Mouse (Mus musculus) right cerebral cortex, postnatal 4 days (tissue): ENCODE data around the gene Lrrc20.

Experiments
- DNase-seq: peaks from one replicate; pipeline ENCODE4 v3.0.0-alpha.2; 2022

Lrrc20 gene

DNA sequence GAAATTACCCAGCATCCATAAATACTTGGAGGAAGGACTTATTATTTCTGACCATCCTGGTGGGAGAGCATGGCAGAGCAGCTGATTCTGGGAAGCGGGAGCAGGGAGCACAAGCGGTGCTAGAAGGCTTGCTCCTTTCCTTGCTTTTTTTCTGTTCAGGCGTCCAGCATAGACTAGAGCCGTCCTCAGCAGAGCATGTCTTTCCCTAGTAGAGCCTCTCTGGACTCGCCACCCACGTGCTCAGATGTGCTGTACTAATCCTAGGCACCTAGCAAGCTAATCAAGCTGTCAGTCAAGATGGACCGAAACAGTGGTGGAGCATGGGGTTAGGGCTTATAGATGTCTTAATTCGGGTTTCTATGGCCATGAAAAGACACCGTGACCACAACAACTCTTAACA is 42.7 kb downstream of the Lrrc20 start:
- no peak for DNase-seq

DNA sequence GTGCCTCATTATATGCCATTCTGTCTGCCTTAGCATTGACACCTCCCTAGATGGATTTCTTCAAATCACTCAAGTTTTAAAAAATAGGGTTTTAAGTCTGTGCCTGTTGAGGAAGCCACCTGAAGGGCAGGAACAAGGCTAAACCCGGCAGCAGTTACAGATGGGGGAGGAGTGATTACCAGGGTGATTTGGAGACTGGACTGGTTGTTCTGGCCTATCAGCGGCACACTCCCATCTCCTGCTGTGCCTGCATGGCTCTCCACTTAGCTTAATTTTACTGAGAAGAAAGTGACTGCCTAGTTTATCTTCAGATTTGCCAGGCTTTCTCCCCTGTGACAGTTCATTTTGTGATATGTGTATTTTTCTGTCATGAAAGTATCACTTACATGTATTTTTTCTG is 43.9 kb downstream of the Lrrc20 start:
- DNase-seq: no peak

- no peak for DNase-seq
Observed at GRCm38 (mm10) chr10:61520714-61521113, 45.1 kb downstream of the Lrrc20 start.

GRCm38 (mm10) chr10:61530936-61531335 is 55.3 kb downstream of the Lrrc20 start:
- no peak for DNase-seq

- DNase-seq: no peak
Observed at GRCm38 (mm10) chr10:61533285-61533684, 57.7 kb downstream of the Lrrc20 start.

DNA sequence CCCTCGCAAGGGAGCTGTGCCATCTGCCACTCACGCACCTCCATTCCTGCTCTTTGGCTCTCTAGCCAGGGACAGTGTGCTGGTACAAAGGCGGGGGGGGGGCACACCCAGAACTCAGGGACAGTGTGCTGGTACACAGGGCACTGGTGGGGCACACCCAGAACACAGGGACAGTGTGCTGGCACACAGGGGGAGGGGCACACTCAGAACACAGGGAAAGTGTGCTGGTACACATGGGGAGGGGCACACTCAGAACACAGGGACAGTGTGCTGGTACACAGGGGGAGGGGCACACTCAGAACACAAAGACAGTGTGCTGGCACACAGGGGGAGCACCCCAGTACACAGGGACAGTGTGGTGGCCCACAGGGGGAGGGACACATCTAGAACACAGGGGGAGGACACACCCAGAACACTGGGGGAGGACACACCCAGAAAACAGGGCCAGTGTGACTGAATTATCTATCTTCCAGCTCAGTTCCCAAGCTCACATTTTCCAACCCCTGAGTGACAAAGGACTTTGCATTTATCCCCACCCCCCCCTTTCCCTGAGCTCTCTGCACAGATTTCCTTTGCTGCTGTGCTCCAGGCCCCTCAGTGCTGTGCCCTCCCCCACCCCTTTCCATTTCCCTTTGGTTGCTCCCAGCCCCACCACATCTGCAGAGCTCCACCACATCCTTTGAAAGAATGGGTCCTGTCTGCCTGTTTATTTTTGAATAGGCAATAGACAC is 58.9 kb downstream of the Lrrc20 start:
- DNase-seq: no peak

DNA sequence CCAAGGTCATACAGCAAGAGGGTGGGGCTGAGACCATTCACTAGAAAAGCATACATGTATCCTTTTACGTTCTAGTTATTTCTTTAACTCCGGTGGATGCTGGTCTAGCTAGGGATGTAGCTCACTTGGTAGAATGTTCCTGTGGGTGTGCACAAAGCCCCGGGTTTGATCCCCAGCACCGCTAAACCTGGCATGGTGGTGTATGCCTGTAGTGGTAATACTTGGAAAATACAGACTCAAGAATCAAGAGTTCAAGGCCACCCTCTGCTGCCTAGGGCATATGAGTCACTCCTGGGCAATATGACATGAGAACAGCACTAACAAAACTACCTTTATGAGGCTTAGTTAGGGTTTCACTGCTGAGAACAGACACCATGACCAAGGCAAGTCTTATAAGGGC is 59.8 kb downstream of the Lrrc20 start:
- no peak for DNase-seq

DNA sequence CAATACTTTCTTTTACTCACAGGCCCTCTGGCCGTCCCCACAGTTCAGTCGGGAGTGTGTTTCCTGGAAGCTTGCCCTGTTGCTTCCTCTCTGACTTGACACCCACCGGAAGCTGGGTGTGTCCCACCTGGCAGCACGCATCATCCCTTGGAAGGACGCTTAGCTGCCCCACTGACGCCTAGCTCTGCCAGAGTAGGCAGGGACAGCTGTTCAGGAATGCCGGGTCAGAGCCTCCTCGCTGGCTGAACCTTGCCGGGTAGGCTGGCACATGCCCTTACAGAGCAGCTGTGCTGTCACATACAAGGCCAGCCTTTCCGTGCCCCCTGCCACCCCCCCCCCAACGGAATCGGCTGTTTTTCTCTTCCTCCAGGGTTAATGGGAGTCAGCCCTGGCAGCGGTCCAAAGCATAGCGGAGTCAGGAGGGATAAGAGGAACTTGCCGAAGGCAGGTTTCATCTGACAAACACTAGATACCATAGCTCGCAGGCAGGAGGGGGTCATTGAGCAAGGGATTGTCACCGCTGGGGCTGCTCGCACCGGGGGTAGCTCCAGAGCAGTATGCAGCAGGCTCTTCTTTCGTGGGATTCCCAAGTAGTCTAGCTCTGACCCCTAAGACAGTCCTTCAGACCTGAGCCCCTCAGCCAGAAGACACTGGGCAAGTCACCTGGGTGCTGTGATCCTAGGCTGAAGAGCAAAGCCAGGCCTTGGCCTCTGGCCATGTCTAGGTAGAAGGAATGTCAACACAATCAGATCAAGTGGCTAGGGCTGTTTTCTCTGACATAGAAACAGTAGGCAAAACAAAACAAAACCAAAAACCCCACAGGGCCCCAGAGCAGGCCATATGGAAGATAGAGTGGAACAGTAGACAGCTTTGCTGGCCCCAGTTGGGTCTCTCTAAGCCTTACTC is 60.8 kb downstream of the Lrrc20 start:
- DNase-seq: peak; percentile 59

- DNase-seq: no peak
Observed at GRCm38 (mm10) chr10:61537036-61537380, 61.4 kb downstream of the Lrrc20 start.

DNA sequence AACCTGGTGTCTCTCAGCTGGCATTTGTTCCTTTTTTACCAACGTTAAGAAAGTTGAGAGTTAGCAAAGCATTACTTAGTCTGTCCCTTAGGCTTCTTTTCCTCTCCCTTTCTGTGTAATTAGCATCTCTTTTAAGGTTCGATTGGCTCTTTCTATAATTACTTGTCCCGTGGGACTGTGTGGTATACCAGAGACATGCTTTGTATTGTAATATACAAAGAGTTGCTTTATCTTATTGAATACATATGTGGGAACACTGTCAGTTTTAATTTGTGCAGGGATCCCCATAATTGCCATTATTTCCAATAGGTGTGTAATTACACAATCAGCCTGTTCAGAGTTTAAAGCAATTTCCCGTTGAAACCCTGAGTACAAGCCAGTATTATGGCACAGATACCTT is 62.8 kb downstream of the Lrrc20 start:
- DNase-seq: no peak

- no peak for DNase-seq
Observed at GRCm38 (mm10) chr10:61544127-61544862, 68.7 kb downstream of the Lrrc20 start.

DNA sequence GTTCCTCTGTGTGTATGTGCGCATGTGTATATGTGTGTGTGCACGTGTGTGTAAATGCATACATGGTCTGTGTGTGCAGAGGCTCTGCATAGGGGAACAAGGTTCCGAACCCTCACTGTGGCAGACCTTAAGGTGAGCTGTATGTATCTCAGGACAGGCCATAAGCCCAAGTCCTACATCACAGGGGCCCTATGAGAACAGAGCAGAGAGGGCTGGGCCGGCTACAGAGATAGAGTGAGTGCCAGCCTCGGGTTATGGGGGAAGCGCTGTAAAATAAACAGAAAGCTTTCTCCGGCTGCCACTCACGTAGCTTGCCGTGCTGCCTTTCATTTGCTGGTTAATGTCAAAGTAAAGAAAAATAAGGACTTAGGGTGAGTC is 69.3 kb downstream of the Lrrc20 start:
- no peak for DNase-seq

- no peak for DNase-seq
Observed at GRCm38 (mm10) chr10:61550106-61550505, 74.5 kb downstream of the Lrrc20 start.

DNA sequence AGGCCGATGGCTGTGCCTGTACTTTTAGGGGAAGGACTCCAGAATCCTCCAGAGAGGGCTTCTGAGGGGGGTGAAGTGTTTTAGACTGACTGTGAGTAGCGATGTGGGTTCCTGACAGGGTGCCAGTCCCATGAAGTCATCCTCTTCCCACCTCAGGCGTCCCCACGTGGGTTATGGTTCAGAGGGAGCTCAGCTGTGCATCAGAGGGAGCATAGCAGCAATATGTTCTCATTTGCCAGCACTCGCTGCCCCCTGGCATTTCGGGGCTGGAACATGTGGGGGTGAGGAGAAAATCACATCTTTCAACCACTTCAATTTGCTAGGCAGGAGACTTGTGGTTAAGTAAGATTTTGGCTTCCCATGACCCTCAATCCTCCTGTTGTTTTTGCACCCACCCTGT is 79.6 kb downstream of the Lrrc20 start:
- DNase-seq: no peak

DNA sequence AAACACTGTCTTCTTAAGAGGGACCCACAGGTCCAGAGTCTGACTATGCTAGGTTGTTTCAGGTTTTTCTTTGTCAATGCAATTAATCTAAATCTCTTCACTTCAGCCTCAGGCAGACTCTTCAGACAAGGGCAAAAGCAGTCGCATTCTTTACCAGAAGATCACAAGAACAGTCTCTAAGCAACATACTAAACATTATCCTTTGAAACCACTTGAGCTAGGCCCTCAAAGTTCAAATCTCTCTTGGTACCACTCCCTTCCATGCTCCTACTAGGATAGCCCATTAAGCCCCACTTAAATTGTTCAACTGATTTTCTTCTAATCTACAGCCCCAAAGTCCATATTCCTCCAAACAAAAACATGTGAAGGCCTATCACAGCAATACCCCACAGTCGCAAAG is 83.0 kb downstream of the Lrrc20 start:
- no peak for DNase-seq

GRCm38 (mm10) chr10:61559544-61559943 is 83.9 kb downstream of the Lrrc20 start:
- no peak for DNase-seq

GRCm38 (mm10) chr10:61563550-61563949 is 87.9 kb downstream of the Lrrc20 start:
- DNase-seq: no peak

DNA sequence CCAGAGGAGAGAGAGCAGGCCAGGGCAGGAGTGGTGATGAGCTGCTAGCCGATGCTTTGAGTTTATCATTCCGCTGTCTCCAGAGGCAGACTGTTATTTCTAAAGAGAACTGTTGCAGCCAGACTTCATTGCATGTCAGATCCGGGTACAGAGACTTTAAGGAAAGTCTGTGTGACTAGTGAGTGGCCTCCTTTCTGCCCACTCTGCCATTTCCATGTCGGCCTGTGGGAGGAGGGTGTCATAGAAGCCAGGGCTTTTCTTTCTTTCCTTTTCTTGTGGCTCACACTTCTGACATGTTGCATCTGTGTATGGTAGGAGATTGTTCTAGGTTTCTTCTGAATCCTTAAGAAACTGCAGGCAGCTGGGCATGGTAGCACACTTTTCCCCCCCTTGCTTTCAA is 88.8 kb downstream of the Lrrc20 start:
- DNase-seq: no peak

DNA sequence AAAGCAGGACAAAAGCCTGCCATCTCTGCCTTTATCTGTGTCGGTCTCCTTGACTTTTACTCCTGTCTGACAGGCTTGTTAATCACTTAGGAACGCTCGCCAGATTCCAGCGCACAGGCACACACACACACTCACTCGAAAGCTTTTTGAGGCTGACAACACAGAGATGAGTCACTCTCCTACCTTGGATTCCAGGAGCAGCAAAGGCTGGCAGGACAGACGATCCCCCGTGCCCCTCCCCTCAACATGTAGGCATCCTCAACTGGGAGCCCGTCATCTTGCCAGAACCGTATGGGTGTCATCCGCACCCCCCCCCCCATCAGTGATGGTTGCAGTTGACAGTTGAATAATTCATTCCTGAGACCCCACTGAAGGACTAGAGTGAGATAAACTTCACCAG is 94.6 kb downstream of the Lrrc20 start:
- no peak for DNase-seq

DNA sequence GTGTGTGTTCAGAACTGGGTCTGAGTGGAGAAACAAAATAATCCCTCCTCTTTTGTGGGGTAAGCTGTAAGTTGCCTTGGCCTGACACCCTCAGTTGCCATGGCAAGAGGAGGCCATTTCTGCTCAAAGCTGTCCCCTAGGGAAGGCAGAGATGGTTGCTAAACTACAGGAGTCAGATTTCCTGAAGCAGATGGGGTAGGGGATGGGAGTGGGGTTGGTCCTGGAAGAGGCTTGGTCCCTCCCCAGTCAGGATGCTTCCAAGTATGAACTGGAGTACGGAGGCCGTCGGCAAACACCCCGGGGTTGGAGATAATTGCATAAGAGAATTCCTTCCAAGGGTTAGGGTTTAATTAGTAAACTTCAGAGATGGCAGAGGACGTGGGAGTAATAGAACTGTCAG is 96.5 kb downstream of the Lrrc20 start:
- no peak for DNase-seq

DNA sequence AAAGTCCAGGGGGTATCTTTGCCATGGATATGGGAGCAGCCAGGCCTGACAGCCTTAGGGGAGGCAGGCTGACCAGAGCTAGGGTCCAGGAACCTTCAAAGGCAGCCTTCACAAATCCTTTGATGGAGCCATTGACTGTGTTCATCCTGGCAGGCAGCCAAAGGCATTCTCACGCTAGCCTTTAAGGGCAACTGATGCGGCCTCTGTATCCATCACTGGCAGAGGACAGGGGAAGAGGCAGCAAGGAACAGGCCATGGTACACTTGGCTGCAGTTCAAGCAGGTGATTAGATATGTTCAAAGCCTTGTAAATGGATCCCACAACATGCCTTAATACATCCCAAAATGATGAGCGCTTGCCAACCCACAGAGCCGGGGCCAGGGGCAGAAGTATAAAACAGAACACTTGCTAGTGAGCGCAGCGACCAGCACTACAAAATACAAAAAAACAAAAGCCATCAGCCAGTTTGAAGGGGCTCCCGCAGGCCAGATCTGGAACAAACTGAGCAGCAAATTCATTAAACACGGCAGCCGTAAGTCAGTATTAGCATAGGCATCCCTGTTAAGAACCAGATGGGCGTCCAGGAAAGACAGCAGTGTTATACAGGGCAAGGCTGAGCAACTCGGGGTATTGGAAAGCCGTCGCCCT is 100.6 kb downstream of the Lrrc20 start:
- no peak for DNase-seq

GRCm38 (mm10) chr10:61587241-61587849 is 111.7 kb downstream of the Lrrc20 start:
- no peak for DNase-seq

DNA sequence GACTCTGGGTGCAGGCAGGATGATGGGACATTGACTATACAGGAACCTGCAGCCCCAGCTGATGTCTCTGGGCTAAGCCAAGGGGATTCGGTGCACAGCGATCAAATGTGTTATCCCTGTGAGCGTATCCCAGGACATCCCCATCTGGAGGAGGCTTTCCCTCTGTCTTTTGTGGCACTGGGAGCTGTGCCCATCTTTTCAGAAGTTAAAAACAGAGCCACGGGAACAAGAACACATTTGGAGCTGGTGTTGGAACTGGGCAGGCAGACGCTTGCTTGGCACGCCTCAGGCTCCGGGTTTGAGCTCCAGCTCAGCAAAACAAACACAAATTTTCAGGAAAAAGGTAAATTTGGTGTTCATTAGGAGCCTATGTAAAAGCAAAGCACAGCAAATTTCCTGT is 122.4 kb downstream of the Lrrc20 start:
- DNase-seq: no peak
